Mouse (Mus musculus) kidney, adult 8-10 months (tissue): ENCODE data around the gene Mrnip.
A peak's percentile ranks its signal among the peaks of the same experiment; 100 is the strongest.

Source experiments
- DNase-seq, 2 experiments: peaks; one replicate each; pipeline ENCODE4 v3.0.0; 2022

Mrnip gene

DNA sequence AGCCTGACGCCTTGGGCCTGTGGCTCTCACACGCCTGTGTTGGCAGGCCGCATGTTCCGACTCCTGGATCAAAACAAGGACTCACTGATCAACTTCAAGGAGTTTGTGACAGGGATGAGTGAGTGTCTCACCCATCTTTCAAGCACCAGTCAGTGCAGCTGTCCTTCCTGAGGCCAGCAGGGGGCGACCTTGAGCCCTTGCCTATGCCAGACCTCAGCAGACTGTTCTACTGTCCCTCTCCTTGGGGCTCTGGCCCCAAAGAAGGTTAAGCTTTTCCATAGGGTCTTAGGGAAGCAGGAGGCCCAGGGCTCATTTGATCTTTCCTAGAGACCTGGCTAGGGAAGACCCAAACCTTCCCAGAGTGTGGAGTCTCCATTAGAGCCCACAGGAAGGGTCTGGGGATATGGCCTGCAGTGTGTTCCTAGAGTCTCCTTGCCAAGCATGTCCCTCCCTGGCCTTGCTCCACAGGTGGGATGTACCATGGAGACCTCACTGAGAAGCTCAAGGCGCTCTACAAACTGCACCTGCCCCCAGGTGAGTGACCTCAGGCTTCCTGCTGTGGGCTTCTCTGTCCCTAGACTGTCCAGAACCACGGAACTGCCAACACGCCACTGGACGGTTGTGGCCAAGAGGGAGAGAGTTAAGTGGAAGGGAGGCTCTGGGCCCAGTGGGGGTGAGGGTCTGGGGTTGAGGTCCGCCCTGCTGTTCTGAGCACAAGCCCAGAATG is 12.5 kb upstream of the Mrnip start:
- DNase-seq = peak; percentile 44 to 69

DNA sequence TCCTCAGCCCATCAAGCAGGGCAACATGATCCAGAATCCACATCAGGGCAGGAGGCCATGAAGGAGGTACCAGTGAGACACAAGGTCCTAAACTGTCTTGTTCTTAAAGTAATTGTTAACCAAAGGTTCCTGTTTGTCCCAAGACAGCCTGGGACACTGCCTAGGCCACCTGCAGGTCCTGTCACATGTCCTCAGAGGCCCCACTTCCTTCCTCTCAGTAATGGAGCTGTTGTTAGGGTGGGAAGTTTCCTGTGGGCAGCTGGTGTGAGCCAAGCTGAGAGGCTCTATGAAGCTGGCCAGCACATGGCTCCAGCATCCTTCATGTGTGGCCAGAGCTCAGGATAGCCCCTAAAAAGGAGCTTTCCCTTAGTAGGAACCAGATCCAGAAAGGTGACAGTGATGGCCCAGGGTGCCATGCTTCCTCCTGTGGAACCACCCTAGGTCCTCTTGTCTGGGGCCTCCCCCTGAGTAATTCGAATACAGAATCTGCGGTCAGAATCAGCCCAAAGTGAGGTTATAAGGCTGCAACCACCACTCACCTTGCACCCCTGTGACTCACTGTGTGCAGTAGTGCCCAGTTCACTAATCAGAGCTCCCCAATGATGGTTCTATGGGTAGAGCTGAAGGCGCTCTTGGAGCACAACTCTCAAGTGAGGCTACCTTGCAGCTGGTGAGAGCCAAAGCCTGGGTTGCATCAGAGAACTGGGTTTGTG is 11.8 kb upstream of the Mrnip start:
- DNase-seq = no peak

GRCm38 (mm10) chr11:50168352-50168751 is 5.9 kb upstream of the Mrnip start:
- DNase-seq = no peak

DNA sequence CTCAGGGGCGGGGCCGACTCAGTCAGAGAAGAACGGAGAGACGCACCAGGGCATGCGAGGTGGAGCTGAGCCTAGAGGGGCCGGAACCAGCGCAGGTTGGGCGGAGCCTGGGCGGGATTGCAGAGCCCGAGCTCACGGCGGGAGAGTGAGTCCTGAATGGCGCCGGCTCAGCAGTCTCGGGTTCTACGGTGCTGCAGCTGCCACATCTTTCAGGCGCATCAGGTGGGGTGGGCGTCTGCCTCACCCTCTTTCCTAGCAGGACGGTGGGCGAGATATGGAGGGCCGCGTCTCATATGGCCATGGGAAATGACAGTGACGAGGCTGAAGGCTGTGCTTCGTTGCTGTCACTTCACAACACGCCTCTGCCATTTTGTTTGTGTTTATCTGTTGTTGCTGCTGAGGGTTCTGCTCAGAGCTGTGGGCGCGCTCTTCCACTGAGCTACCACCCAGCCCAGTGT is 515 bp downstream of the Mrnip start:
- DNase-seq = peak; percentile 98 to 99

GRCm38 (mm10) chr11:50176351-50176750 is 2.1 kb downstream of the Mrnip start:
- DNase-seq = peak; percentile 81

DNA sequence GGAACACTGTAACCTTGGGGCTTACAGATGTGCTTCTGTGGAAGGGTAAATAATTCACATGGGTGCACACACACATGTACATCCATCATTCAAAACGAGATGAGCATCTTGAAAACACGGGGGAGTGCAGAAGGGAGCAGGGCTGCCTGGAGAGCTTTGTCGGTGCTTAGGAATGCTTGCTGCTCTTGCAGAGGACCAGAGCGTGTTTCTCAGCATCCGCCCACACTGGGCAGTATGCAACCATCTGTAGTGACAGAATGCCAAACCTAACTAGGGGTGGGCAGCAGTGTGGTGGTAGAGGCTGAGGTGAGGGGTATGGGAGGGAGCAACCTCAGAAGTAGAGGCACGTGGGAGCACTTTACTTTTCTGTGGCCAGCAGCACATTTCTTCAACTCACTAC is 2.9 kb downstream of the Mrnip start:
- DNase-seq = no peak

GRCm38 (mm10) chr11:50178532-50179488 is 4.6 kb downstream of the Mrnip start:
- DNase-seq = no peak

GRCm38 (mm10) chr11:50180478-50181231 is 6.4 kb downstream of the Mrnip start:
- DNase-seq = no peak

DNA sequence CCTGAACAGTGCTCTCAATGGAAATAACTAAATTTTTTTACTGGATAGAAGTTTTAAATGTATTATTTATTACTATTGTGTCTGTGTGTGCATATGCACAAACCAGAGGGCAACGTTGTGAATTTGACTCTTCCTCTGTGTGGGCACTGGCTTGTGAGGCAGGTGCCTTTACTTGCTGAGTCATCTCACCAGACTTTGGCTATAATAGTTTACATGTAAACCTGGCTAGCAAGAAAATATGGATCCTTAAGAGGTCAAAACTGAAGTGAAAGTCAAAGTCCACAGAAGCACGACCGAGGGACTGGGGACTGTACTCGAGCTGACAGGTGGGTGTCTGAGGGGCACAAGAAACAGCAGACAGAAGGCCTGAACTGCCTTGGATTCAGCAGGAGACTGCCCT is 8.5 kb downstream of the Mrnip start:
- no peak for DNase-seq

DNA sequence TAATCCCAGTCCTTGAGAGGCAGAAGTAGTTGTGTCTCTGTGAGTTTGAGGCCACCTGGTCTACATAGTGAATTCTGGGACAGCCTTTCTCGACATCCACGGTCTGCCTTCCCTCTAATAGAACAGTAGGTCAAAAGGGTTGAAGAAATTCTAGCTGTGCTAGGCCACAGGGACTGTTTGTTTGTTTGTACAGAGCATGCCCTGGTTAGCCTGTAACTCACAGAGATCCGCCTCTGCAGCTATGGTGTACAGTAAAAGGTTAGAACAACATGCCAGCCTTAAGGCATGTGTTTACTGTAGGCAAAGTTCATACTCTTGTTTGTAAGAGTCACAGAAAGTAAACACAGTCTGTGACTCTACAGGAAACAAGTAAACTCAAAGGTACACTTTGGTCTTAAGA is 10.5 kb downstream of the Mrnip start:
- DNase-seq = peak in 1 of 2 experiments; percentile 42

DNA sequence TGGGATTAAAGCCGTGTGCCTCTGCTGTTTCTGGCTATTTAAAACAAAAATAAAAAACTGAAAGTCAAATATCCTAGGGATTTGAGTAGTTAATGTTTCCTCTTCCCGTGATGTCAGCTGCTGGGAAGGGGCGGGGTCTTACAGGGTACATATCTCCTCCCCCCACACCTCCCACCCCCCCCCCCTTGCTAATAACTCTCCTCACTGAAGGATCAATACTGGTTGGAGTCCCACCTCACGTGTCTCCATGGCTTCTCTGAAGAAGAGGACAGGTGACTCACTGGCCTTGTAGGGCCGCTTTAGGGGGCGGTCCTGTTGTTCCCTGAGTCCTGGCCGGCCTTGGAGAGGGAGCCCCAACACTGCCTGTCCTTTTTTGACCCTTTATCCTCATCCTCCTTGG is 14.4 kb downstream of the Mrnip start:
- no peak for DNase-seq

DNA sequence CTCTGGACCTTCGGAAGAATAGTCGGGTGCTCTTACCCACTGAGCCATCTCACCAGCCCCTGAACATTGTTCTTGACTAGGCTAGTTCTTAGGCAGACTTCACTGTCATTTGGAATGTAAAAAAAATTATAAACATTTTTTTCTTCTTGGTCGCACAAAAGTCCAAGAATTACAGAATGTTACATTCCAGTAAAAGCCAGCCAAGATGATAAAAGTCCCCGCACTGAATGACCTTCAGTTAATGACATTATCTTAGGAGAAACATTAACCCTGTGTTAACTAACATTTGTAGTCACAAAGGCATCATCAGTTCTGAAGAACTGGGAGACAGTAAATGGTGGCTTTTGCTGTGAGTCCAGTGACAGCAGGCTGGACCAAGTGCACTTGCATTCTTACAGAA is 16.1 kb downstream of the Mrnip start:
- DNase-seq = peak in 1 of 2 experiments; percentile 35

DNA sequence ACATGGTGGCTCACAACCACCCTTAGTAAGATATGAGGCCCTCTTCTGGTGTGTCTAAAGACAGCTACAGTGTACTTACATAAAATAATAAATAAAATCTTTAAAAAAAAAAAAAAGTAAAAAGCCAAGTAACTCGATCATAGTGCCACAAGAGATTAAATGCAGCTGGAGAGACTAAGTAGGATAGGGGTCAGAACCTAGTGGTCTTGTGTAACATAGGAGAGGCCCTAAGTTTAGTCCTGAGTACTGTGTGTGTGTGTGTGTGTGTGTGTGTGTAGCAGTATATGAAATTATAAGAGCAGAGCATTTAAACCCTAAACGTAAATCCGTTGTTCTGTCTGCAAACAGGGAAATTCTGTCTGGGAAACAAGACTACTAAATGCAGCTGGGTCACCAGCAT is 18.0 kb downstream of the Mrnip start:
- no peak for DNase-seq

- DNase-seq = no peak
Measured at GRCm38 (mm10) chr11:50194070-50194469, 19.8 kb downstream of the Mrnip start.

GRCm38 (mm10) chr11:50194793-50195192 is 20.5 kb downstream of the Mrnip start:
- DNase-seq = no peak

DNA sequence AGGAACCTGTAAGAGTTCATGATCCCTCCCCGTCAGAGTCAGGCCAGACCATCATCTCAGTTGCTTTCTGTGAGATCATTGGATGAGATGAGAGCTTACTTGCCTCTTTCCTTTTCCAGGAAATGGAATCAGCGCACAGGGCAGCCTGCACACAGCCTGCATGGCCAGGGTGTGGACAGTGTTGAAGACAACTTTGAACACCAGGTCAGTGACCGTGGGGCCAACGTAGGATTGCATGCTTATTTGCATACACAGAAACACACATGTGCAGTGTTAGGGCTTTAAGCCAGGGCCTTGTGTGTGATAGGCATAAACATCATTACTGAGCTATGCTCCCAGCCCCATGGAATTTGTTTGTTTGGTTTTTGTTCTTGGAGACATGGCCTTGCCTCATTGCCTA is 23.3 kb downstream of the Mrnip start:
- DNase-seq = no peak

GRCm38 (mm10) chr11:50198219-50198846 is 24.1 kb downstream of the Mrnip start:
- no peak for DNase-seq

GRCm38 (mm10) chr11:50198916-50199315 is 24.7 kb downstream of the Mrnip start:
- no peak for DNase-seq

DNA sequence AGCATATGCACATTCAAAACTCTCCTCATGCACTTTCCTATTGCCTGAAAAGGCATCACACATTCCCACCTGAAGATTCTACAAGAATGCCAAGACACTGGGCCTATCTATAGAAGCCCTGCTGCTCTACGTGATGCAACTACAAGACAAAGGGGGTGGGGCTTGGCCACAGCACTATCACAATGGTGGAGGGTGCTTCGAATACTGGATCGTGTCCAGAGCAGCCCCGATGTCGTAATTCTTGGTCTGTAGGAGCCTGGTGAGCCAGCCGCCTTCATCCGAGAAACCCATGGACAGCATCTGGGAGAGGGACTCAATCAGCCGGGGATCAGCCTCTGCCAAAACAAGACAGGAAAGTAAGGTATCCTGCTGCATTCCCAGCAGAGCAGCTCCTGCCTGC is 26.4 kb downstream of the Mrnip start:
- DNase-seq = no peak

- DNase-seq = no peak
Measured at GRCm38 (mm10) chr11:50201590-50201989, 27.3 kb downstream of the Mrnip start.

GRCm38 (mm10) chr11:50203302-50203827 is 29.1 kb downstream of the Mrnip start:
- DNase-seq = no peak

GRCm38 (mm10) chr11:50205434-50205833 is 31.2 kb downstream of the Mrnip start:
- peak in 1 of 2 experiments; percentile 45 for DNase-seq
